Mouse (Mus musculus): ENCODE data around the gene Nedd9.

Nedd9 gene

GRCm38 (mm10) chr13:41491522-41491921 lies 4.4 kb upstream of the Nedd9 start:
- no peak for DNase-seq

DNA sequence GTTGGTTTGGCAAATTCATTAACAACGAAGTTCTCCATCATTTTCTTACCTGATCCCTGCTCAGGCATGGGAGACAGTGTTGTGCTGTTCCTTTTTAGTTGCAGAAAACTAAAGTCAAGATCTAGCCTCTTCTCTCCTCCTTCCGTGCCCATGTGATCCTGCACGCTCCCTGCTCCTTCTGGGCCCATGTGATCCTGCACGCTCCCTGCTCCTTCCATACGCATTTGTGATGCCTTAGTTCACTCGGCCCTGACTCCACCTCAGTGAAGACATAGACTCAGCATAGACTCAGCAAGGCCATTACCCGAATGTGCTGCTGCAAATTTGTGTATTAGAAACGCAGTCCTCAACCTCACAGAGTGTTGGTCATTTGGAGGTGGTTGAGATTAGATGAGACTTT lies 3.1 kb upstream of the Nedd9 start:
- DNase-seq = no peak

GRCm38 (mm10) chr13:41489705-41490275 lies 2.6 kb upstream of the Nedd9 start:
- DNase-seq = no peak

DNA sequence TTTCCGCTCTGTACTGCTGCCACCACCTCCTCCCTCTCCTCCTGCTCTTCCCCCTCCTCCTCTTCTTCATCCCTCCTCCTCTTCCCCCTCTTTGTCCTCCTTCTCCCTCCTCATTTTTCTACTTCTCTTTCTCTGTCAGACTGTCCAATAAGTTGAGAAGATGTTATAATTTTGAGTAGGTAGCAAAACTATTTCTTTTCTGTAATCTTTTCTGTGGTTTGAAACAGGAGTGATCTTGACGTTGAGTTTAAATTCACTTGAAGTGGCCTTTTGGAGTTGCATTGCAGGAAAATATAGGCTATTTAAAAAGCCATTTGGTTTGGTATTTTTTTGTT lies 214 bp upstream of the Nedd9 start:
- no peak for DNase-seq

- no peak for DNase-seq
These were observed 3.2 kb downstream of the Nedd9 start for GRCm38 (mm10) chr13:41483966-41484365.

DNA sequence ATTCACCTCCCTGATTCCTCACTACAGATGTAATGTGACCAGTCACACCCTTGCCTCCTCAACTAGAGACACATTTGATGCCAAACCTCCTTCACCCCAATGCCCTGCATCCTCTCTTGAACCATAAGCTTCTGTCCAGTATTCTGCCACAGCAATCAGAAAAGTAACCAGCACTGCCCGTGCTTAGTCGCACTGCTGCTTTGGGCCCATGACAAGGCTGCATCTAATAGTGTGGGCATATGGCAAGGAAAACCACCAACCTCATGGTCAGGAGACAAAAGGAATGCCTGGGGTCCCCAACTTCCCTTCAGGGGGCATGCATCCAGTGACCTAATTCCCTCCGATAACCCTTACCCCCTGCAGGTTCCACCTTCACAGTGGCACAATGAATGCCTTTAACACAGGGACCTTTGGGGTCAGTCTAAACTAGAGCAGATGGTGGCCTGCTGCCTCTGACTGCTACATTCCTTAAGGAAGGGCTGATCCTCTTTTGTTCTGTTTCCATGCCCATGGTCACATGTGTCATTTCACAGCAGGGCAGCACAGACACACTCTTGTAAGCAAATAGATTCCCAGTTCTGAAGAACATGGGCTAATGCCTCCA lies 4.7 kb downstream of the Nedd9 start:
- no peak for DNase-seq

- DNase-seq = no peak
These were observed 7.3 kb downstream of the Nedd9 start for GRCm38 (mm10) chr13:41479737-41480435.

DNA sequence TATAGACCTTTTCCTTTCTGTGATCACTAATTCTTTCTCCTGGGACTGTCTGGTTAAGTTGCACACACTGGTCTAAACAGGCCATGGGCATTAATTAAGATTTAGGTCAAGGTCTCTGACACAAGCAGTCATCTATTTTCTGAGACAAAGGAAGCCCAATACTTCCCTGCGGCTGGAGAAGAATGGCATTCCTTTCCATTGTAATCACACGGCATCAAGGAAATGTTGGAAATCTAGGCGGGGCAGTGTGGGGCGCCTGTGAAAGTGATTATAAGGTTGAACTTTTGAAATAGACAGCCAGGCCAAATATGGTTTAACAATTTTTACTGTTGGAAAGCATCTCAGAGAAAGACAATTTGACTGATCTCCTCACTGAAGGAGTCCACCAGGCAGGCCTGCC lies 10.9 kb downstream of the Nedd9 start:
- DNase-seq = peak; percentile 31

DNA sequence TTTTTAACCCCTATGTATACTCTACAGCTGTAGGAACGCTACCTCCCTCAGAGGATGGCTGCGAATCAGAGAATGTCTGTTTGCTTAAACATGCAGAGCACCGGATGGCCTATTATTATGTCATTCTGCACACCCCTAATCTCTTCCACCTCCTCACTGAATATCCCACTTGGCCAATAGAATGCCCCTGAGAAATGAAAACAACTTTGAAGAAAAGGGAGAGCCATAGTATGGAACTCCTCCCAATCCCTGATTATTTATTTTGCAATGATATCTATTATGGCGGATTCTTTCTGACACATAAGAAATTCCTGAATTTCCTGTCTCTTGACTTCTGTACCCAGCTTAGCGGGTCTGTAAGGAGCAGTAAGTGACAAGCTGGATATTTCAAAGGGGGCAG lies 12.8 kb downstream of the Nedd9 start:
- DNase-seq = no peak

DNA sequence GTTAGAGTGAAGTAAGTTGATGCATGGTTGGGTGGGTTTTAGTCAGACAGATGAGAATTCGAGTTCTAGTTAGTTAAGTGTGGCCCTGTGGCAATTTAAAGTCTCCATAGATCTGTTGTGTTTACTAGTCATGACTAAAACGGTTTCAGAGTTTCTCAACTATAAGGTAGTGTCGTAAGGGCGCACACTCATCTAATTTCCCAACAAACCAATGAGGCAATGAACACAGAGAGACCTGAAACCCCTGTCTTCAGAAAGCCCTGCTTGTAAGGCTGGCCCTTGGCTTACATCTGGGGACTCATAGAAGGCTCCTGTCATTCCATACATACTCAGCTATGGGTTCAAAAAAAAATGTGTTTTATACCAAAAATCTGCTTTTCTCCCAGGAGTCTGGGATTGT lies 13.7 kb downstream of the Nedd9 start:
- no peak for DNase-seq

- no peak for DNase-seq
These were observed 14.2 kb downstream of the Nedd9 start for GRCm38 (mm10) chr13:41472878-41473424.

DNA sequence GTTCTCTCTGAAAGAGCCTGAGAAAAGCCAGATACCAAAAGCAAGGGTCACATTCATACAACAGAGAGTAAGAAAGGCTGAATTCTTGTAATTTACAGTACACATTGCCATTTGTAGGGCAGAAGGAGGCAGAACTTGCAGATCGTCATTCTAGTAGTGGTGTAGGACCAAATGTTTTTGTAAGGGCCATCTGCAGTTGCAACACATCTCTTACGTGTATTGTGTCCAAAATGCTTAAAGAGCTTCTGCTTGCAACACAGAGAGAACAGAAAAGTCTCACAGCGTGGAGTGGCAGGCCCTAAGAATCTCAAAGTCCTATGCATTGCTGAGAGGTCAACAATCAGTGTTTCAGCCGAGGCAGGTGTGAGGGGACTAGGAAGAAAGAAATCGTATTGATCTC lies 18.9 kb downstream of the Nedd9 start:
- no peak for DNase-seq

DNA sequence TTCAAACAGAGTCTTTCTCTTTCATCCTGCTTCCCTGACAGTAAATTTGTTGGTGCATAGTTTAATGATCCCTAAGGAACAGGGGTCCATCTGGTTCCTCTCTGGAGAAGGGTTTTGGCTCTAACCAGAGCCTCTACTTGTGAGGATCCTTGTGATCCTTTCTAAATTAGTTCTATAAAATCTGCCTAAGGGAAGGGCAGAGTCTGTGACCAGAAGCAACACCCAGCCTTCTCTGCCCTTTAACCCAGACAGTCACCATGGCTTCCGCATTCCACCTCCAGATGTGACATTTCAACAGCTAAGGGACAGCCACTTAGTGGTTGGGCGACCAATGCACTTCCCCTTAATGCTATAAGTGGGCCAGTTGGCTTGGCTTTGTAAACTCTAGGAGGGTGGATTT lies 20.1 kb downstream of the Nedd9 start:
- DNase-seq = peak; percentile 30

DNA sequence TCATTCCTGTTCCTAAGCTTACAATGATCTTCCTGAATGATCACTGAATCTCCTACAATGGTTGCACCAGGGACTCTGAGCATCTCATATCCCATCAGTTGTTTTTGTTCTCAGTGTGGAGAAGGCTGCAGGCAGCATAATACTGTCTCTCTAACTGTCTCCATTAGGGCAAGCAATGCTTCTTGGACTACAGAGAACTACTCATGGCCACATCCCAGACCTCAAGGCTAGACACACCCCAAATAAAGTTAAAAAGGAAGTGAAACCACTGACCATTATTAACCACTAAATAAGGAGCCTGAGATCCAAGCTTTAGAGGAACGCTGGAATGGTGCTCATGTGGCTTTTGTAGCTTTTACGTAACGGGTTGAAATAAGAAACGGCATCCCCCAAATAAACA lies 20.5 kb downstream of the Nedd9 start:
- peak; percentile 16 for DNase-seq

DNA sequence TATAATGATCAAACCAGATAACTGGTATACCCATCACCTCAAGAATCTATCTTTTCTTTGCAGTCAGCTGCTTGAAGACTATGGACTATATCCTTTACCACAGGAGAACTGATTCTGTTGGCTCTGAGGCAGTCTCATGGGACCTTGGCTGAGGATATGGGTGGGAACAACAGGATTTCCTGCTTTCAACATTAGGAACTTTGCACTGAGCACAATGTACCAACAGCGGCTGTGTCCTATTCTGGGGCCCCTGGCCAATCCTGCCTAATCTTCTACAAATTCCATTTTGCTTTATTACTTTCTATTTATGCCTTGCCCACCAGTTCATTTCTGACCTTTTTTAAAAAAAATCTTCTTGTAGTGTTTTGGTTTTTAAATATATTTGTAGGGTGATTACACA lies 21.0 kb downstream of the Nedd9 start:
- DNase-seq = peak; percentile 50

GRCm38 (mm10) chr13:41461418-41461817 lies 25.7 kb downstream of the Nedd9 start:
- DNase-seq = no peak

DNA sequence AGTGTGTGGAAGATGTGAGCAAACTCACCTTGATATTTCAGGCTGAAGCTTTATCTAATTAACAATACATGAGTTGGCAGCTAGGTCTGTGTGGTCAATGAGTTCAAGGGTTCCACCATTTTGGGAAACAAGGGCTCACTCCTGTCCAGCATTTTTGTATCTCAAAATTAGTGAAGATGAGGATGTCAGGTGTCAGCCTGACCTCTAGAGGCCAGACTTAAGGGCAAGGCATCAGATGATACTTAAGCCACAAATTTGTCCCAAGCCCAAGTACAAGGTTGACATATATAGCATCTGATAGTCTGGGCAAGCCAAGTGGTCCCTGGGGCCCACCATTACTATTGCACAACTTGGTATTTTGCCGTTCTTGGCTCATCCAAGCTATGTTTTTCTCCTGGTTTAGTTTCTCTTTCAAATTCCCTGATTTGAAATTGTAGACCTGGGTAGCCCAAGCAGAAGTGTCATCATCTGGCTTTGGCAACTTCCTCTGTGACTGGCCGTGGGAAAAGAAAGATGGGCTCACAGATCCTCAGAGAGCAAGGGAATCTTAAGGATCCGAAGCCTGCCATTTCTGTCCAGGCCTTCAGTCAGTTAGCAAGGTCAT lies 27.4 kb downstream of the Nedd9 start:
- no peak for DNase-seq

DNA sequence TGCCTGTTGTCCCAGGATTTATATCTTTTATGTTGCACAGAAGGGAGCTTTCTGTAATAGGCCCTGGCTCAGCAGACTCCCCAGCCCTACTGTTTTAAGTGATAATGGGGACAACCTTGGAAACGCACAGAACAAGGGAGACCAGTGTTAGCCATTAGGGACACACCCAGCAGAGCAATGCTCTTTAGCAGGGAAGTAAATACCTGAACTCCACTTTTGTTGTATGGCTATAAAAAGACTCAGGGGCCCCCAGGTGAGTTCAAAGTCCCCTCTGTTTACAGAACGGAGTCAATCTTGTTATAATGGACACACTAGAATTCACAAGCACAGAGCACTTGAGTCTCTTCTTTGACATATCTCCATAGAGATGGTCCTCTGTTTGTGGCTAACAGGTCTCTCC lies 28.5 kb downstream of the Nedd9 start:
- no peak for DNase-seq

DNA sequence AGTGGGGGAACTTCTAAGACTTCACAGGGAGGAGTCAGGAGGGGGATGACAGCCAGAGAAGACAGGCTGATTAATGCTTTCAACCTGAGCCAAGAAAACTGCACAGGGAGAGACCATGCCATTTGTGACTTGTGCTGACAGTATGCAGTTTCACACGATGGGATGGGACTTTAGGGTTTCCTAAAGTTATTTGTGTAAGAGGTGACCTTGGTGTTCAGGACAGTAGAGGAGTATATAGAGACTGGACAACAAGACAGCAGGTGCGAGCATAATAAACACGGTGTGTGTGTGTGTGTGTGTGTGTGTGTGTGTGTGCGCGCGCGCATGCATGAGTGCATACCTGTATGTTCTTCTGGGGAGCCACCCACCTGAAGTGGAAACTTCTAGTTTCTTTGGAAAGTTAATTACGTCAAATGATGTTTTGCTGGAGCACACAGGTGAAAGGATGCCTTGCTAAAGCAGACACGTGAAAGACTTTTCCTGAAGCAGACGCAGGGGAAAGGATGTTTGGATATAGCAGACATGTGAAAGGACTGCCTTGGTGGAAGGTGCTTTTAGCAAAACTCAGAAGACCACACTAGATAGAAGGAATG lies 29.3 kb downstream of the Nedd9 start:
- no peak for DNase-seq

DNA sequence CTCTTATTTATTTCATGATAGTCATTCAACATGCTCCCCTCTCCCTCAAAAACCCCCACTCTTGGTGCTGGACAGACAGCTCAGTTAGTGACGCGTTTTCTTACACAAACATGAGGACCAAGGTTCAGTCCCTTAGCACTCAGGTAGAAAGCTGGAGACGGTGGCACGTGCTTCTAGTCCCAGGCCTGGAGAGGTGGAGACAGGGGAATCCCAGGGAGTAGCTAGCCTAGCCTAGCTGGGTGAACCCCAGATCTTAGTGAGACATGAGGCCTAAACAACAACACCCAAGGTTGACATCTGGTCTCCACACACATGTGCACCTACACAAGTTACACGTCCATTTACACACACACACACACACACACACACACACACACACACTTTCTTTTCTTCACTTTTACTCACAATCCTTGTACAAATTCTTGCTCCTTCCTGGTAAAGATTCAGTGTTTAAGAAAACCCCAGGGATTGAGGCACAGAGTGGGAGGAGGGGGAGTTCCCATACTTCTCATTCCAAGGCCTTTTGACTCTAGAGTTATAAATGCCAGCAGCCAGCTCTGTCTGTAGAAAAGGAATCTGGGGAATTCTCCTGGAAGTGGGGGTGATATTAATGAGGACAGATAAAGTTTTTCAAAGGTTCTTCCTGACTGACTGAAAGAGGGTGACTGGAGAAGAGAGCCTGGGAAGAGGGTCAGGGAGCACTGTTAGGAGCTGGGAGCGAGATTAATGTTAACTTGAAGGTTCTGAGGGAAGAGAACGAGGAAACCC lies 29.9 kb downstream of the Nedd9 start:
- DNase-seq = no peak

GRCm38 (mm10) chr13:41456292-41457029 lies 30.7 kb downstream of the Nedd9 start:
- DNase-seq = no peak
